Mouse (Mus musculus) urinary bladder, postnatal 14 days (tissue): Measurements from ENCODE around the gene Itgav.

ENCODE experiments used
- DNase-seq: peaks from one replicate; pipeline ENCODE4 v3.0.0; 2021; ENCODE audit warnings: low spot score

The Itgav gene

DNA sequence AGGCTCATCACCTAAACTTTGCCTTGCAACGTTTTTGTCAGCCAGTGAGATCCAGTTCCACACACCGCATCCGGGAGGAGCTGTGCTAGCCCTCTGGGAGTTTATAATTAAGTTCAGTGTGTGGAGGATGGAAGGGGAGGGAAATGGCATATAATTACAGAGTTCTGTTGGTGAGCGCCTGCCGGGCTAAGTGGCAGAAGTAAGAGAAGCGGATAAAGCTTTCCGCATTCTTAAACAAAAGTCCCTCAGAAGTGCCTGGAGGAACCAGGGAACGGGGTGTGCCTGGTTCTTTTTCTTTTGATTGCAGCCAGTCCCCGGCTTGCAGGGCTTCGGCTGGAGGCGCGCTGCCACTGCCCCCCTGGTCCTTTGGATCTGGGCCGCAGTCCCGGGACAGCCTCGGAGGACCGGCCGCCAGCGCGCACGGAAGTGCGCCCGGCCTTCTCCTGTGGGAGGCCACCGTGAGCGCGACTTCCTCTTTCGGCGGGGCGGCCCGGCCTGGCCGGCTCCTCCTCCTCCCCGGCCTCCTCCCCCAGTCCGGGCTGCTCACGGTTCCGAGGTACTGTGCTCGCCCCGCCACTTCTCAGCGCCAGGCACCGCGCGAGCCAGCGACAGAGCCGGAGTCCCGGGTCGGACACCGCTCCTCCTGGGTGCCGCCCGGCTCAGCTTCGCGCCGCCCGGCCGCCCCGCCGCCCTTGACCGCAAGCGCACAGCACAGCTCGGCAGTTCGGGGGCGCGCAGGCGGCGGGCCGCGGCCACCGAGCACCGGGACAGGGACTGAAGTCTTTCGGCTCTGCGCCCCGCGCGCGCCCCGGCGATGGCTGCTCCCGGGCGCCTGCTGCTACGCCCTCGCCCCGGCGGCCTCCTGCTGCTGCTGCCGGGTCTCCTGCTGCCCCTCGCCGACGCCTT is at the start of gene Itgav:
TSS of gene Itgav (plus strand) at position 477 of the 906 bp plus-strand sequence.
- peak; percentile 95 for DNase-seq

DNA sequence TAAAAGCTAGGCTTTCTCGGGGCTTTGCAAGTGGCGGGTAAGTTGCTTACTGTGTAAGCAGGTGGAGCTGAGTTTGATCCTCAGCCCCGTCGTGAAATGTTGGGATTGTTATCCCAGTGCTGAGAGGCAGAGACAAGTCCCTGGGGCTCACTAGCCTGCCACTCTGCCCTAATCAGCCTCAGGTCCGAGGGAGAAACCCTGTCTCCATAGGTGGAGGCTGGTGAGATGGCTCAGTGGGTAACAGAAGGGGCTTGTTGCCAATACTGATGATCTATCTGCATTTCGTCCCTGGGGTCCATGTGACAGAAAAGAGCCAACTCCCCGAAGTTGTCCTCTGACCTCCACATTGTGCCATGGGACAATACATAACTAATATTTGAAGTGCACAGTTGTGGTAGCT is 49.8 kb upstream of the Itgav start:
- no peak for DNase-seq

DNA sequence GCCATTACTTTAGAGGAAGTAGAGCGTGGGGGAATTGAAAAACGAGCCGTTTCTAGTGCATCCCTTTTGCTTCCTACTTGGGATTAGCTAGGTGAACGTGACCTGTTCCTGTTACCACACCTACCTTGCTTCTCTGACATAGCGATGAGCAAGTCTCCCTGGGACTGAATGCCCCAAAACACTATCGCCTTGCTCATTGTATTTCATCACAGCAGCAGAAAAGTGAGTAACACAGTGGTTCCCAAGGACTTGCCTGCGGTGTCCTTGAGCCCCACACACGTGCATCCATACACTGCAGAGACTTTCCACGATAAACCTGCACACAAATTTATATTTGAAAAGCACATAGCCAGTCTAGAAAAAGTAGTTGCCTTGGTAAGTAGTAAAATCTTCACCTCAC is 49.3 kb upstream of the Itgav start:
- DNase-seq, result no peak

DNA sequence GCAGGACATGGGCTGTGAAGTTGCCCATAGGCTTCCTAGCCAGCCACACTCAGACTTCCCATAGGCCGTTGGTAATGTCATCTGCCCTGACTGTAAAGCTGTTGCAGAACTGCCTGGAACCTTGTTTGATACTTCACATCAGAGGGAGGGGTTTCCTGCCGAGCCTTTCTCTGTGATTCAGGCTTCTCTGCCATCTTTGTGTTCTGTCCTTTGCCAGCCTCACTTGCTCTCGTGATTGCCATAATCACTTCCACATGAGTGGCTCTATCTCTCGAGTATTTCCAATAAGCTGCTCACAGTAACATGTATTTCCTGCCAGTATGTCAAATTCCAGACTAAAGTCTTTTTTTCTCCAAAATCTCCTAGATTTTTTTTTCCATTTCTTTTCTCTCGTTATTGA is 48.5 kb upstream of the Itgav start:
- DNase-seq, result no peak

DNA sequence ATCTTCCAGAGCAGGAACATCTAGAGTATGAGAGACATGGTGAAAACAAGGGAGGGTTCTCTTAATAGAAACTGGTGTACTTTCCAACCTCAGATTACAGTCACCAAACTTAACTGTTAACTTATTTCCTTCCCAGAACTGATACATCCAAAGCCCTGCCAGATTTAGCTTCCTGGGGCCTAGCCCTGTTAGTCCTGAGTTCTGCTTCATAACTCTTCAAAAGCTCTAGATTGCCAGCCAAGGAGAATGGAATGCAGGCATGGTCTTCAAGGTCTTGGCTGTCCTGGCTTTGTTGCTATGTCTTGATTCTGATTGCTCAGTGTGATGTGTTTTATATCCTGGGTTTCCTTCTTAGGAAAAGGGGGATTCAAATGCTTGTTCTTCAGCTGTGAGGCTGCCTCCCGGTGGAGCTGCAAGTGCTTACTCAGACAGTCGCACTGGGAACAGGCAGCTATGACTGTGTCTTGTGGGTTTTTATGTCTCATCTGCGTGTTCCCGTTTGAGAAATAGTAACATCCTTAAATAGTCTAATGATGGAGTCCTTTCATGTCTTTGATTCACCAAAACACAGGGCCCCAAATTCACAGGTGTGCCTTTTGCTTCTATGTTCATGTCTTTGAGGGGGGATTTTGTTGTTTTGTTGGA is 47.8 kb upstream of the Itgav start:
- no peak for DNase-seq

DNA sequence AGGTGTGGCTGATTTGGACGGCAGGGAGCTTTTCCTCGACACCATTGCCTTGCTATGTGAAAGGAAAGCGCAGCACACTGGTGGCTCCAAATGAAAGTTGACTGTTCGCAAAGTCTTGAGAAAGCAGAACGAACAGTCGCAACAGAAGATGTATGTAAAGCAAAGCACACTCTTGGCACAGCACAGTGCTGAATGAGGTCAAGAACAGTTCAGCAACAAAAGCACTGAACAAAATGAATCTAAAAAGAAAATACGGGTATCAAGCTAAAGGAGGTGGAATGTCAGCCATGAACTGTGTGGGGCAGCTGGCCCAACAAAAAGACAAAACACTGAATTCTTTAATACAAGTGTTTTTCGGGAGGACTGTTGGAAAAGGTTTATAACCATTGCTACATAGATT is 42.9 kb upstream of the Itgav start:
- DNase-seq, result no peak

DNA sequence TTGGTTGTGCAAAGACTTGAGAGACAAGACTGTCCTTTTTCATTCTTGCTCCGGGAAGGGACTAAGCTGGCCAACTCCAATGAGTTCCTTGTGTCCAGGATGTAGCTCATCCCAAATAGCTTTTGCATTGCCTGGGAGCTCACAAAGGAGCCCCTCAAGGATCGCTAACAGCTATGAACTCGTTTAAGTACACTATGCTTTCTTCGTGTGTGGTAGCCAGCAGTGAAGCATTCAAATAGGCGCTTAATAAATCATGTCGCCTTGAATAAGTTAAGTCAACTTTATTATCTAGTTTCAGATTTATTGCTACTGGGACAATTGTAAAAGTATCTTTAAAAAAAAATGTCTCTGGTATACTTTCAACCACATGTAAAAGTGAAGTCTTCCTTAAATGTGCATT is 42.4 kb upstream of the Itgav start:
- DNase-seq, result no peak

DNA sequence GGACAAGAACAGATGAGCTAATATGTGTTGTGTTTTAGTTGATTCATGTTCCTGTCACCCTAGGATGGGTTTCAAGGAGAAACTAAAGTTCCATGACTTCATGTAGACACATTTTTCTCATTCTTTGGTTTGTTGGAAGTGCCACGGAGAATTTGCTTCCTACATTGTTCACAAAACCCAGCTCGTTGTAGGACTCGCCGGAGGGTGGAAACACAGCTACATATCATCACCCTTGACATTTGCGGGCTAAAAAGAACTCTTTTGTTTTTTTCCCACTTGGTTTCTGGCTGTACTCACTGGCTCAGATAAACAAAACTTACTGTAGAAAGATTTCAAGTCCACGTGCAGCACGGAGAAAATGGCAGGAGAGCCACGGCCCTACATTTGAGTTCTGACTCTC is 41.9 kb upstream of the Itgav start:
- DNase-seq, result no peak

DNA sequence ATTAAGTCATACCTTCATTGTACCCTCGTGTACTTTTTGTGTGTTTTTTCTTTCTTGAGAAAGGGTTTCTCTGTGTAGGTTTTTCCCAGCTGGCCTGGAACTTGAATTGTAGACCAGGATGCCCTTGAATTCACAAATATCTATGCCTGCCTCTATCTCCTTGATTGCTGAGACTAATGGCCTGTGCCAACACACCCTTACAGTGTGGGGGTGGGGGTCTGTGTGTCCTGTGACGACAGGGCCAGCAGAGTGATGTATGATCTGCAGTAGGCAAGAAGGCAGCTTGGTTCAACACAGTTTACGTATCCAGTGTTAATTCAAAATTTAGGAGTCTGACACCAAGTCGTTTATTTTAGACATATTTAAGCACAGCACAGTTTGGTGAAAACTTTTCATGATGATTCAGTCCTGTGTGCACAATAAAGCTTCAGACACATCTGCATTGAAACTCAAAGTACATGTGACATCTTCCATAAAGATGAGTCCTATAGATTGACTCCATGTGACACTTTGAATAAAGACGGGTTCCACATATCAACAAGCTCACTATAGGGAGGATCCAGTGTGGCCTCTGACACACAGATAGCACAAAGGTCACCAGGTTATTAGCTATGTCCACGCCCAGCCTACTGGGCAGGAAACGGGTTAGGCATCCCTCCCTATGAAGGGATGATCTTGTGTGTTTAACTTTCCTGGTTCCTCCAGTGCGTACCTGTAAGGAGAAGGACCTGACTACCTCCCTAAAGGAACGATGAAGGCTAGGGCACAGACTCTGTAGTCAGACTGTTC is 40.3 kb upstream of the Itgav start:
- no peak for DNase-seq

DNA sequence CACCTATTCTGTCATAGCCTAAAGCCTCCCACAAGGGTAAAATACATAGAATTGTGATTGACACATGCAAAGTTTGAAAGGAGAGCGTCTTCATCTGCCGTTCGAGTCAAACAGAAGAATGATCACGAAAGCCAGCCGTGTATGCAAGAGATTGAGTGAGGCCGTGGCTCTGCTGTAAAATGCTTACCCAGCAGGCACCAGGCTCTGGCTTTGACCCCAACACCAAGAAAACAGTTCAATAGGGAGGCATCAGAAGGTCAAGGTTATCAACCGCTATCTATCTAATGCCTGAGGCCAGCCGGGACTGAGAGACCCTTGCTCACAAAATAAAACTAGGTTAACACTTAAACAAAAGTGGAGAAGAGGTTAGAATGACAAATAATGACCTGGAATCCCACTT is 39.5 kb upstream of the Itgav start:
- DNase-seq, result no peak

DNA sequence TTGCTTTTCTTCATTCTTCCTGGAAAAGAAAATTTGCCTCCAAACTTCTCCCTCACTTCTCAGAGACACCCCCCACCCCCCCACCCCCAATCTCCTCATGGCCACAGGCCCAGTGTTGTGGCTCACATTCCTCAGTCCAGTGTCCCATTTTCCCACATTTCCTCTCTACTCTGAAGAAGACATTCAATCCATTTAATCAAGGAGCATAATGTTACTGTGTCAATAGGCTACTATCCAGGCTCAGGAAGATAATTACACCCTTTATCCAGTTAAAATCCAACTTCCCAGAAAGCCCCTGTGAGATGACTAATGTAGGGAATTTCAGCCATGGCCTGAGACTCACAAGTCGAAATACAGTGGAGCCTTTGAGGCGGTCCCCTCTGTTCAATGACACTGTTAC is 33.8 kb upstream of the Itgav start:
- DNase-seq, result no peak

DNA sequence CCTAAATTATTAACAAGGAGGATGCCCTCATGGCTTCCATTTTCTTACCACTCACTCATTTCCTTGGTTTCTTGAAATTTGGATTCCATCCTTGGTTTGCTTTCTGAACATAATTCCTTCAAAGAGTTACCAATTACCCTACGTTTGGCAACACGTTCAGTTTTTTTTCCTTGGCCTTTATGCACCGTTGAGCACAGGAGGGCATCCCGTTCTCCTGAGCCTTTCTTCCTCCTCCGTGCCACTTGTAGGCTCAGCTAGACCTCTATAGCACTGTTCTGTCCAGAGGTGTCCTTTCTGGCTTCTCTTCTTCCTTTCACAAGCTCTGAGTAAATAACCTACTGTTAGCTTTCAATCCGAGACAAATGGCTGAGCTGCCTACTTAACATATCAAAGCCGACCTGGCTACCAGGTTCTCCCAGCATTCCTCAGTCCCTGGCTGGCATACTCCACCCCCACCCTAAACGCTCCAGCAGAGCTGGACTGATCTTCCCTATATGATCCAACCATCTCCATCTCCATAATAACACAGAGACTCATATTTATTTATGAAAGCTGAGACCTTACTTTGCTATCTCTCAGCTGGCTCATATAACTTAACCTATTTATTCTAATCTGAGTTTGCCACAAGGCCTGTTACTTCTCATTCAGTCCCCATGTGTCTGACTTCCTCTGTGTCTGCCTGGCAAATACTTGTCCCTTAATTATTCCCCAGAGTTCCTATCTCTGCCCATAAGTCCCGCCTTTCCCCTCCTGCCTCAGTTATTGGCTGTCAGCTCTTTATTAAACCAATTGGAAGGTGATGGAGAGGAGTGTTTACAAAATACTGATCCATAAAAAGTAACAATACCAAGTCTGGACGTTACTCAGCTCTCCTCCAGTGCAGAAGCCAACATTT is 31.3 kb upstream of the Itgav start:
- DNase-seq, result no peak

DNA sequence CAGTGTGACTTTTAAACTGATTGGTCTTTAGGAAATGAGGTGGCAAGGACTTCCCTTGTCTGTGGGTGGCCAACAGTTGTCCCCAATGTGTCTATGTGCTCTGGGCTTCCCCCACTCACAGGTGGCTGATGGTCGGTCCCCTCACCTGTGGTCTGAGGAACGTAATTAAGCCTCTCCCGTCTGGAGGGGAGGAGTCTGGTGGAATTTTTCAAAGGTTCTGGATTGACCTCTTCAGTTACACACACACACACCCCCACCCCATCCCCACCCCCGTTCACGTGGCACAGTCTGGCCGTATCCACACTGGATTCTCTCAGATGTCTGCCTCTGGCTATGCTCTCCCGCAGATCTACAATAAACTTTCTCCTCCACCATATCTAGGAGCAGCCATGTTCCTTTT is 30.1 kb upstream of the Itgav start:
- DNase-seq, result no peak

DNA sequence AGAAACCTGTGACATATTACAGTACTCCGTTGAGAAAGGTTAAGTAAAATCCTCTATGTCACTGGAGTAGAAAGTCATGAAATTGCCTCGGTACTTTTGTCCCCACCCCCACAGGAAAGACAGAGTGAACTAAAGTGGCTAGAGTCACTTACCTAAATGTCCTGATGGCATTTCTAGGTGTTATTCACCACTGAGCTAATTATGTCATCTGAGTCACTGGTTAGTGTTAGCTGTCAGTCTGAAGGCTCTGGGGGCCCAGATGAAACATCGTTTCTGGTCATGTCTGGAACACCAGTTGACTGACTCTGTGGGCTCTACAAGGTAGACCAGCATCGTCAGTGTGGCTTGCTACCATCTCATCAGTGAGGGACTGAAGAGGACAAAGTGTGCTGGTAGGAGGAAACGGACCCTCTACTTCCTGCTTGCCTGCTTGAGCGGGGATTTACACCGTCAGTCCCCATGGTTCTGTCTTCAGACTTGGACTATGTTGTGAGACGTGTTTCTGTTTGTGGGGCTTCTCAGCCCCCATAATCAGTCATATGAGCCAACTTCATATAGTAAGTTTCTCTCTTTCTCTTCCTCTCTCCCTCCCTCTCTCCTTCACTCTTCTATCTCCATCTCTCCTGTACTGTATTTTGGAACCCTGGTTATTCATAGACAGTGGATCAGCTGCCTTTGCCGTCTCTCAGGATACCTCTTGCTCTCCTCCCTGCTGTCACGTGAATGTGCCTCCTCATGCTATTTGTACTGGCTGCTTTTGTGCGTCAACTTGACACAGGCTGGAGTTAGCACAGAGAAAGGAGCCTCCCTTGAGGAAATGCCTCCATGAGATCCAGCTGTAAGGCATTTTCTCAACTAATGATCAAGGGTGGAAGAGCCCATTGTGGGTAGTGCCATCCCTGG is 28.6 kb upstream of the Itgav start:
- no peak for DNase-seq

DNA sequence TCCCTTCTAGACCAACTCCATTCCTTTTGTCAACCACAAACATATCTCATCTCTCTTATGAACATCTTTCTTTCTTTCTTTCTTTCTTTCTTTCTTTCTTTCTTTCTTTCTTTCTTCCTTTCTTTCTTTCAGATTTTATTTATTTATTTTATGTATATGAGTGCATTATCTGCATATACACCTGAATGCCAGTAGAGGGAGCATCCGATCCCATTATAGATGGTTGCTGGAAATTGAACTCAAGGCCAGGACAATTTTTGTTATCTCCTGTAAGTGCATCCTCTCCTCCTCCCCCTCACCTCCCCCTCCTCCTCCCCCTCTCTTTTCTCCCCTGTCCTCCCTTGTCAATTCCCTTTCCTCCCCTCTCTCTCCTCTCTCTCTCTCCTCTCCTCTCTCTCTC is 25.7 kb upstream of the Itgav start:
- no peak for DNase-seq

DNA sequence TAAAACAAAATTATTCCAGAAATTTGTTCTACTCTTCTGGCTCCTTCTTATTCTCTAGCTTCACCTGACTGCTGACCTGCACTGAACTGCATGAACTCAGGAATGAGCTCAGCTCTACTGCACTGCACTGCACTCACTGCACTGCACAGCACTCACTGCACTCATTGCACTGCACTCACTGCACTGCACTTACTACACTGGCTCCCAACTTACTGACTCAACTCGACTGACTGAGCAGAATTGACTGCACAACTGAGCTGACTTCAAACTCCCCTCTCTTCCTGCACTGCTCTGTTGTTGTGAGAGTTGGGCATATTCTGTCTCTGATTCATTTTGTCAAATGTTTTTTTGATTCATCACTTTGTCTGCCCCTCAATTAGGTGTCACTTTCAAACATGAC is 24.9 kb upstream of the Itgav start:
- no peak for DNase-seq

DNA sequence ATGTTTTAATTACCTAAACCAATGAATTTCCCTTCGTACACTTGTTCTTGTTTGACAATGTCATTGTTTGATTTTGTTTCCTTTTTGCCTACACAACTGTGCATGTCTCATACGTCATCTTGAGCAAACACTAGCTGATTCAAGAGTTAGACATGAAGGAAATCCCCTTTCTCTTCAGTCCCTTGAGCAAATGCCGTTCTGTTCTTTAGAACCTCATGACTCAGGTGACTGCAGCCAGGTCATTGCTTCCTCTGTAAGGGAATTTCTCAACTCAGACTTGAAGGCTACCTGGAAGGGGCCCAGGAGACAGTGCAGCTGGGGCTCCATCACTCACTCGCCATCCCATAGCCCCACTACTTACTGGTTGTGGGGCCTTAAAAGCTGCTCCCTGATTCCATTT is 23.5 kb upstream of the Itgav start:
- no peak for DNase-seq

DNA sequence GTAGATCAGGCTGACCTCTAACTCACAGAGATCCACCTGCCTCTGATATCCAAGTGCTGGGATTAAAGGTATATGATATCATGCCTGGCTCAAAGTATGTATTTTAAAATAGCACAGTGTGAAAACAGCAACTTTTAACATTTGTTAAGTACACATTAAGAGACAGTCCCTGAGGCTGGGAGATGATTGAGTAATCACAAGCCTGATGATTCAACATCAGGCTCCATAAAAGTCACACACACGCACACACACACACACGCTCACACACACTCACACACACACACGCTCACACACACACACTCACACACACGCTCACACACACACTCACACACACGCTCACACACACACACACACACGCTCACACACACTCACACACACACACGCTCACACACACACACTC is 21.8 kb upstream of the Itgav start:
- no peak for DNase-seq

DNA sequence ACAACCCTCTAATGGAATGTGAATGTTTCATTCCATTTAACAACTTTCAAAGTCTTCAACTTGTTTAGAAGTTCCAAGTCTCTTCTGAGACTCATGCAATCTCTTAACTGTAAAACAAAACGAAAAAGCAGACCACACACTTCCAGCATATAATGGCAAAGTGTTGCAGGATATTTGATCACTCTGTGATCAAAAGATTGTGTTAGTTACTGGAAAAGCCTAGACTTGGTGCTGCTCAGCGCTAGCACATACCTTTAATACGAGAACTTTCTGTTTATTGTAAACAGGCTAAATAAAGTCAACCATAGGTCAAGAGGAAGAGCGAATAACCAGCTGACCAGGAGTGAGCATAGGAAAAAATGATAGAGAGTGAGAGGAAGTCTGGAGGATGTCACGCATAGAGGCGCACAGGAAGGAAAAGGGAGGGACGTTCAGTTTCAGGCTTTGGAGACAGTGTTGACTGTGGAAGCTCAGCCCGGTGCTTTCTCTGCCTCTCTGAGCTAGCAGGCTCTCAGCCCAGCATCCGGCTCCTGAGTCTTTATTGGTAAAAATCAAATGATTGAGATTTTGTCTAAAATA is 18.5 kb upstream of the Itgav start:
- no peak for DNase-seq

DNA sequence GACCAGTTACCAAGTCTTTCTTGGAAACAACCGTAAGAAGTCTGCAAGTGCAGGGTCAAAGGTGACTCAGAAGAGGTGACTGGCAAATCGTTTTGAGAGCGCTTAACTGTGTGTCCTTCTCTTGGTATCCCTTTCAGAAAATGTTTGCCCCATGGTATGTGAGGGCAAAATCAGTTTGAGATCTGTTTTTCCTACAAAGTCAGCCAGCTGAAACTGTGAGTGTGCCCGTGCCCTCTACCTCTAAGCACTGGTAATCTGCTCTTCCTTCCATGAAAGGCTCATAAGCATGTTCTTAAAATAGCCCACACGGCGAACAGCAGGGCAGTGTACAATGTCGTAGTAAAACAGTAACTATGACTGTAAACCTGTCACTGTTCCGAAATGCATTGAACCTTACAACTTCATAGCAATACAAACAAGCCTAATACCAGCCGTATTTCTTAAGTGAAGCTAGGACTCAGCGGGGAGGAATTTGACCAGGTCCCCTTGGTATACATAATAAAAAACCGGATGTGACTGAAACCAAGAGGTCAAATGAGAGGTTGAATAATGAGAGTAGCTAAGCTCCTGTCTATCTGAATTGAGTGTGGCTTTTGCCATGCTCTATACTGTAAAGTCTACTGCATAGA is 14.2 kb upstream of the Itgav start:
- DNase-seq, result no peak
